Mouse (Mus musculus) kidney, adult 2 months (tissue): ENCODE data around the gene Fam47e. TPM values are rescaled to one million over a fixed set of nuclear protein-coding genes. Genes with fewer than 3 reads are reported as not detected.

Experiments used
- DNase-seq: peaks from one replicate; pipeline ENCODE4 v3.0.0; 2021
- H3K27ac ChIP-seq: fragments of 200-500 bp; 2 replicates; pipeline ENCODE4 v1.5.1; 2012; ENCODE audit warnings: low read depth, low read length, control low read depth, inconsistent platforms; ENCODE audit not compliant: insufficient read depth
- H3K27me3 ChIP-seq: fragments of 200-500 bp; replicated peaks from 2 replicates; pipeline ENCODE4 v1.6.1; 2012; ENCODE audit warnings: mild to moderate bottlenecking, moderate library complexity, low read length, inconsistent platforms; ENCODE audit not compliant: control insufficient read depth, insufficient read depth
- H3K36me3 ChIP-seq: fragments of 200-500 bp; 2 replicates; pipeline ENCODE4 v1.6.1; 2012; ENCODE audit warnings: mild to moderate bottlenecking, moderate library complexity, low read length, inconsistent platforms; ENCODE audit not compliant: control insufficient read depth, insufficient read depth
- H3K4me1 ChIP-seq: fragments of 200-500 bp; 2 replicates; pipeline ENCODE4 v1.6.1; 2011; ENCODE audit warnings: low read length; ENCODE audit not compliant: control insufficient read depth, insufficient read depth
- H3K4me3 ChIP-seq: fragments of 200-500 bp; 2 replicates; pipeline ENCODE4 v1.5.1; 2011; ENCODE audit warnings: mild to moderate bottlenecking, low read depth, low read length, control low read depth; ENCODE audit not compliant: insufficient read depth
- CTCF ChIP-seq: fragments of 200-500 bp; conservative IDR thresholded peaks from 2 replicates; pipeline ENCODE4 v1.5.1; 2011; ENCODE audit warnings: low read depth, mild to moderate bottlenecking, control low read depth, low read length, moderate library complexity, mixed read lengths; ENCODE audit not compliant: insufficient read depth, insufficient read length
- POLR2A ChIP-seq: fragments of 200-500 bp; IDR thresholded peaks from one replicate; pipeline ENCODE4 v1.6.1; 2011; ENCODE audit warnings: low read depth, low read length, control low read depth
- WGBS: fragments of 180-500 bp; shearing (Covaris S2); methylation state at CpG from one replicate; pipeline ENCODE4 v1.1.7; 2018; 5-methylcytosine and 5-hydroxymethylcytosine counted together
- polyA plus RNA-seq: library from polyadenylated mRNA; depleted of rRNA; stranded (reverse); fragments of >200 nt; gene quantifications from 2 replicates; pipeline ENCODE4 v1.2.3, GENCODE M21; 2012

The Fam47e gene
- polyA plus RNA-seq, 1 experiment = 0.52 TPM

DNA sequence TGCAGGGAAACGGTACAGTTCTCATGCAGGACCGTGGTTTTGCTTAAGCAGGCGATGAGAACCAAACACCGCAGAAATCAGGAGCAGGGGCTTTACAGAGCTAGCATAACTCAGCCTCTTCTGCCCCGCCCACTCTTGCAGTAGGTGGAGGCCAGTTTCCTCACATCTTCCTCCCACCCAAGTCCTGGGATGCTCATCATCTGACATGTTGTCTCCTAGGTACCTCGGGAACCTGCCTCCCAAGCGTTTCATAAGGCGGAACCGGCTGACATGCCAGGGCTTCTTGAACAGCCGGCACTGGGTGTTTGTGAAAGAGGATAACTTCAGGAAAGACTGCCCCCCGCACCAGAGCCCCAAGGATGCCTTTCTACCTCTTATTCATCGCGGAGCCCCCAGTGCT lies 7.1 kb downstream of the Fam47e start:
- WGBS = 65% methylated on average over 13 of the region's 13 CpGs
- no peak overlapping the region for H3K27ac ChIP-seq
- H3K27me3 ChIP-seq = no peaks in the 10 kb centered on the region
- H3K4me3 ChIP-seq = no peak overlapping the region
- DNase-seq = no peak
- no peak for TF ChIP-seq POLR2A
- TF ChIP-seq CTCF = no peak
- no peaks in the 10 kb centered on the region for H3K4me1 ChIP-seq
- H3K36me3 ChIP-seq = no peaks in the 10 kb centered on the region

DNA sequence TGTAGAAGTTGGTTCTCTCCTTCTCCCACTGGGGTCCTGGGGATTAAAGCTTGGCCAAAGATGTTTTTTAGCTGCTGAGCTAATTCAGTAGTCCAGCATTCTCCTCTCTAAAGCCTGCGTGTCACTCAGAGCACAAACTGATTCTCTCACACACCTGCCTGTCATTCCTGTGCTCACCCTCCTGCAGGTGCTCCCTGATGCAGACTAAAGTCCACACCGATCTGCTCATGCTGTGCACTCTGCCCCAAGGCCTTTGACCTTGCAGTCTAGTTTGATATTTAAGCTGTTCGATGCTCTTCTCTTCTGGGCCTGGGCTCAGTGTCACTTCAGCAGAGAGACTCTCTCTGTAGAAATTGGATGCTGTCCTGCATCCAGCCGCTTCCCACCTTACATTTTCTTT lies 16.4 kb downstream of the Fam47e start:
- Histone ChIP-seq H3K4me1 (no peaks in the 10 kb centered on the region; the same call in 1 of the 2 replicates), H3K27me3 (no peaks in the 10 kb centered on the region), H3K27ac (no peak overlapping the region), H3K36me3 (no peaks in the 10 kb centered on the region), H3K4me3 (no peak overlapping the region)
- 54% methylated on average over 4 of the region's 4 CpGs for WGBS
- TF ChIP-seq CTCF = no peak
- no peak for TF ChIP-seq POLR2A
- peak; percentile 80 for DNase-seq

DNA sequence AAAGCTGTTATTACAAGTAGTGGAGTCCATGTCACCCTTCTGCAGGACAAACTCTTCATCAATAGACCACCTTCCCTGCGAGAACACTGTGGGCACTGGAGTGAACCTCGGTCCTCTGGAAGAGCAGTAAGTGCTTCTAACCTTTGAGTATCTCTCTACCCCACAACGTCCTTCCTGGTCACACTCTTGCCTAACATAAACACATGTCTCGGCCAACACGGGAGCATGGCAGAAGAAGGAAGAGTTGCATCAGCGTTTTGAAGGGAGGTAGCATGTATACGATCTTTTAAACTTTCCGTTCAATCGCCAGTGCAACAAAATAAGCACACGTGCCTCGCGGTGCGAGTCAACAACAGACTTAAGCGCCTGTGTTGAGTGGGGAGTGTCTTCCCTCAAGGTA lies 24.7 kb downstream of the Fam47e start:
- no peaks in the 10 kb centered on the region for H3K4me1 ChIP-seq
- H3K27ac ChIP-seq = no peak overlapping the region
- TF ChIP-seq POLR2A (no peak), CTCF (no peak)
- WGBS = 86% methylated on average over 14 of the region's 14 CpGs
- H3K36me3 ChIP-seq = no peaks in the 10 kb centered on the region
- DNase-seq = no peak
- no peak overlapping the region for H3K4me3 ChIP-seq
- no peaks in the 10 kb centered on the region for H3K27me3 ChIP-seq

DNA sequence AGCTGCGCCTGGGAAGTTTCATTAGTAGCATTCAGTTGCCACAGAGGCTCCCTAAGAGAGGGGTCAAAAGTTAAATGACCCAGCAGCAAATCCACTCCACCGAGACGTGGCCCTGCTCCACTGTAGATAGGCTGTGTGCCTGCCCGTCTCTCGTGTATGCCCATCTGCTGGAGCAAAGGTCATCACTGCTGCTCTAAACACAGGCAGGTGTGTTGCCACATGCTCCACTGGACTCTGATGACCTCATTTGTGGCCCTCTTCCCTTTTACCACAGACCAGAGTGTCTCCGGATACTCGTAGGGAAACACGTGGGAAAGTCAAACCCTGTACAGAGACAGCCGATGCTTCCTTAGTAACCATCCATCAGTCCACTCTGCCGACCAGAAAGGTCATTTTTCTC lies 31.1 kb downstream of the Fam47e start:
- Histone ChIP-seq H3K27ac (no peak overlapping the region), H3K36me3 (no peaks in the 10 kb centered on the region), H3K4me3 (no peak overlapping the region), H3K4me1 (no peaks in the 10 kb centered on the region), H3K27me3 (no peaks in the 10 kb centered on the region)
- WGBS = 32% methylated on average over 10 of the region's 10 CpGs
- TF ChIP-seq CTCF = no peak
- no peak for TF ChIP-seq POLR2A
- DNase-seq = peak; percentile 45

DNA sequence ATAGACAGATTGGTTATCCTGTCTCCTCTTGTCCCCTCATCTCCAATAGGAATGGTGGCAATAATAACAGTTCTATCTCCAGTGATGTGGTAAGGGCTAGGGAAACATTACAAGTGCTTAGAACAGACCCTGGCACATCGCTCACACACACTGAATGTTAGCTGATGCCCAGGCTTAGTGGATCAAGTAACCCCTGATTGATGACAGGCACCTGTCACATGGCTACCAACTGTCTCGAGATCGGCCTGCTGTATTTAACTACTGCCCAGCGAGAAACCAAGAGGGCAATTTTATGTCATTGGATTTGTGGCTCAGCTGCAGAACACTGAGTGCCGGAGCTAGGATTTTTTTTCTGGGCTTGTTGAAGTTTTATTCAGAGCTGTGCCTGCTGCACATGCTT lies 40.2 kb downstream of the Fam47e start:
- WGBS = 67% methylated on average over 5 of the region's 5 CpGs
- no peak for DNase-seq
- Histone ChIP-seq H3K4me3 (no peak overlapping the region), H3K36me3 (no peaks in the 10 kb centered on the region), H3K4me1 (no peaks in the 10 kb centered on the region), H3K27me3 (no peaks in the 10 kb centered on the region), H3K27ac (no peak overlapping the region)
- TF ChIP-seq POLR2A = no peak
- TF ChIP-seq CTCF = no peak

DNA sequence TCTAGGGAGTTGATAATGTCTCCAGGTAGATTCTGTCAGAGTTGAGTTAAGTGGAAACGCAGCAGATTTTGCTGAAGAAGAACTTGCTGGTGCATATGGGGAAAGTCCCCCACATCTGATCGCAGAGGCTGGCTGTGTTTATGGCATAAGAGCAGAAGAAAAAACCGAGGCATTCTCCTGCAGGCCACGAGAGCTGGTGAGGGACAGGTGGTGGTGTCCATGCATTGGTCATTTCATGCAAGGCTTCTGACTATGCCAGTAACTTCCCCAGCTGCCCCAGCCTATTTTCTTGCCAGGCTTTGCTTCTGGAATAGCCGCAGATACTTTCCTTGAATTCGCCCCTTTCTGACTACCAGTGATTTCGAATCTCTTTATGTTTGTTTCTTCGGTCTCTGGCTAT lies 42.0 kb downstream of the Fam47e start:
- WGBS = 92% methylated on average over 8 of the region's 8 CpGs
- H3K27me3 ChIP-seq = no peaks in the 10 kb centered on the region
- no peaks in the 10 kb centered on the region for H3K36me3 ChIP-seq
- no peak overlapping the region for H3K4me3 ChIP-seq
- H3K4me1 ChIP-seq = no peaks in the 10 kb centered on the region
- no peak for TF ChIP-seq CTCF
- TF ChIP-seq POLR2A = no peak
- H3K27ac ChIP-seq = no peak overlapping the region
- no peak for DNase-seq

- TF ChIP-seq CTCF = no peak
- no peak for TF ChIP-seq POLR2A
- Histone ChIP-seq H3K27ac (no peak overlapping the region), H3K27me3 (no peaks in the 10 kb centered on the region), H3K4me3 (no peak overlapping the region), H3K36me3 (no peaks in the 10 kb centered on the region), H3K4me1 (no peaks in the 10 kb centered on the region; the same call in 1 of the 2 replicates)
- no peak for DNase-seq
- WGBS = 70% methylated on average over 10 of the region's 10 CpGs
These were observed 44.2 kb downstream of the Fam47e start for GRCm38 (mm10) chr5:92599030-92599429.
